Comparison of ENCODE assay signal across 17 mouse cellular contexts in the genomic region with DNA sequence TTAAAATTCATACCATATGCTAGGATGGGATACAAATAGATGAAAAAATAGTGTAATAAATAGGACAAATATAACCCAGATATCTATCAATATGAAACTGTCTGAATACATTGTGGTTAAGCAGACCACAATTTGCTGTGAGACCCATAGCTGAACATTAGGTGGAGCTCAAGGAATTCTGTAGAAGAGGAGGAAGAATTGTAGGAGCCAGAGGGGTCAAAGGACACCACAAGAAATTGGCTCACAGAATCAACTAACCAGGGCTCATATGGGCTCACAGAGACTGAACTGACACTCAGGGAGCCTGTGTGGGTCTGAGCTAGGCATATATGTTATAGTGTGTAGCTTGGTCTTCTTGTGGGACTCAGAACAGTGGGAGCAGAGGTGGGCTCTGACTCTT. TPM values are rescaled to one million over a fixed set of nuclear protein-coding genes. Genes with fewer than 3 reads are reported as not detected.
DNase-seq lines count a peak whose midpoint lies in the region; TF ChIP-seq lines count a peak whose summit lies in the region.
"Had no signal": no experiment of that assay in that cellular context is flagged by ENCODE, and none has a peak within 500 bp of the region (broad histone marks: within the 10 kb centered on the region; RNA-seq: fewer than 3 reads in every experiment).

No protein-coding gene starts in this region.

- TF ChIP-seq POLR2A in CH12.LX (IDR thresholded peaks at IDR 0.05; ENCODE audit: low read depth, low read length), result no peak

- no peak overlapping the region for H3K4me2 ChIP-seq in CH12.LX (ENCODE audit: insufficient read depth, low read depth, poor library complexity, severe bottlenecking)
- H3K4me2 ChIP-seq: embryonic facial prominence, embryonic 15.5 days; forebrain, embryonic 12.5 days; hindbrain, embryonic 12.5 days; liver, embryonic 15.5 days had no signal

- dilution Hi-C loops in CH12.LX (cut with MboI; ENCODE audit: extremely low pct_ligation_motif_present, extremely low pct_unique_long_range_greater_than_20kb, low sequenced_read_pairs), result no loop called here

- TF ChIP-seq RAD21 in CH12.LX (IDR thresholded peaks at IDR 0.05; ENCODE audit: low read depth, low read length), result peak; percentile 45

- intact Hi-C loops in left cerebral cortex, postnatal 25 days (cut with DNase I), result no loop called here

- H3K4me3 ChIP-seq in layer of hippocampus, adult 2 months, result no peak overlapping the region
- no peak overlapping the region for H3K4me3 ChIP-seq in CH12.LX (replicated peaks in 1 of 3; ENCODE audit: low read depth in 2 of 3, low read length in 2 of 3, poor library complexity in 1 of 3)
- H3K4me3 ChIP-seq: embryonic facial prominence, embryonic 15.5 days; forebrain, embryonic 12.5 days; heart, embryonic 10.5 days; hindbrain, embryonic 12.5 days; liver, embryonic 15.5 days had no signal

- H3K27me3 ChIP-seq in CH12.LX (replicated peaks), result no peaks in the 10 kb centered on the region
- H3K27me3 ChIP-seq: embryonic facial prominence, embryonic 15.5 days; forebrain, embryonic 12.5 days; hindbrain, embryonic 12.5 days; liver, embryonic 15.5 days had no signal

- TF ChIP-seq CTCF in layer of hippocampus, adult 2 months (conservative IDR thresholded peaks at IDR 0.05), result peak; percentile 68
- TF ChIP-seq CTCF in CH12.LX (conservative IDR thresholded peaks at IDR 0.05 in 1 of 2, IDR thresholded peaks at IDR 0.05 in 1 of 2; ENCODE audit: low read depth in 2 of 2, low read length in 2 of 2), result peak in 1 of 2 experiments; percentile 38; a peak in 2 of 4 replicates

- in situ Hi-C loops in CH12.LX (cut with MboI; ENCODE audit: low pct_ligation_motif_present, low pct_unique_long_range_greater_than_20kb, low sequenced_read_pairs), result no loop called here

- H3K9me3 ChIP-seq in CH12.LX (replicated peaks; ENCODE audit: low read length), result peaks cover 1% of the 10 kb centered on the region
- H3K9me3 ChIP-seq: embryonic facial prominence, embryonic 15.5 days; heart, embryonic 10.5 days; hindbrain, embryonic 12.5 days; liver, embryonic 15.5 days had no signal

- H3K9ac ChIP-seq in CH12.LX (ENCODE audit: insufficient read depth, low read depth), result no peak overlapping the region
- H3K9ac ChIP-seq: embryonic facial prominence, embryonic 15.5 days; forebrain, embryonic 12.5 days; hindbrain, embryonic 12.5 days; liver, embryonic 15.5 days had no signal

- DNase-seq in heart, adult 11 months, result peak; percentile 71
- no peak for DNase-seq in heart, postnatal 4 days
- DNase-seq in layer of hippocampus, adult 2 months (ENCODE audit: low spot score in 2 of 2), result no peak
- no peak for DNase-seq in layer of hippocampus, adult 11-12 months (ENCODE audit: low spot score)
- DNase-seq in CH12.LX (ENCODE audit: extremely low read depth), result no peak
- DNase-seq in kidney, postnatal 14 days, result peak; percentile 45
- no peak for DNase-seq in left cerebral cortex, postnatal 25 days (ENCODE audit: low spot score in 2 of 2)
- DNase-seq in right cerebral cortex, postnatal 25 days, result no peak
- DNase-seq: cerebellum, adult 11-12 months; midbrain, embryonic 14.5 days; right cerebral cortex, postnatal 4 days; thymus, postnatal 25 days had no signal

- H3K79me2 ChIP-seq in CH12.LX (replicated peaks; ENCODE audit: control insufficient read depth, extremely low read depth, insufficient read depth, poor library complexity, severe bottlenecking), result no peaks in the 10 kb centered on the region

- no peak overlapping the region for H3K27ac ChIP-seq in layer of hippocampus, adult 2 months
- no peak overlapping the region for H3K27ac ChIP-seq in CH12.LX (ENCODE audit: insufficient read depth, low read depth)
- H3K27ac ChIP-seq: embryonic facial prominence, embryonic 15.5 days; forebrain, embryonic 12.5 days; heart, embryonic 10.5 days; hindbrain, embryonic 12.5 days; liver, embryonic 15.5 days had no signal

- no peaks in the 10 kb centered on the region for H3K4me1 ChIP-seq in CH12.LX (ENCODE audit: control insufficient read depth in 1 of 2, insufficient read depth in 2 of 2)
- H3K4me1 ChIP-seq: embryonic facial prominence, embryonic 15.5 days; forebrain, embryonic 12.5 days; heart, embryonic 10.5 days; hindbrain, embryonic 12.5 days; liver, embryonic 15.5 days had no signal

- H3K36me3 ChIP-seq in CH12.LX (replicated peaks in 1 of 2; ENCODE audit: control insufficient read depth in 1 of 2, insufficient read depth in 1 of 2, low read length in 1 of 2), result no peaks in the 10 kb centered on the region
- H3K36me3 ChIP-seq: heart, embryonic 10.5 days had no signal

- no peak for TF ChIP-seq EP300 in CH12.LX (IDR thresholded peaks at IDR 0.05; ENCODE audit: low read length)

TF ChIP-seq in CH12.LX, 34 proteins besides CTCF, POLR2A, EP300 and RAD21:
- TF ChIP-seq CHD1 (IDR thresholded peaks at IDR 0.05; ENCODE audit: low read depth, low read length) (no peak), ZKSCAN1 (IDR thresholded peaks at IDR 0.05; ENCODE audit: borderline replicate concordance, low read depth, low read length) (no peak), BHLHE40 (IDR thresholded peaks at IDR 0.05; ENCODE audit: low read depth, low read length) (no peak), SMC3 (IDR thresholded peaks at IDR 0.05; ENCODE audit: low read depth, low read length) (peak; percentile 22)

RNA-seq across cellular contexts. Expression of gene Cdc42bpa, which starts 47.8 kb away (rescaled TPM):
- 10 to 100 TPM; 67.1 to 70.3 TPM for total RNA-seq in heart, postnatal 4 days (2021)
- 100 to 1,000 TPM; 229 to 247 TPM for total RNA-seq in layer of hippocampus, adult 2 months (2021)
- total RNA-seq in CH12.LX (2012; rRNA removed), result 5.0 and 5.6 TPM in 2 replicates
- total RNA-seq in CH12.LX (2014; rRNA removed), result 5.1 and 5.3 TPM in 2 replicates
- 7.1 and 9.0 TPM in 2 replicates for polyA plus RNA-seq in CH12.LX (2012; ENCODE audit: insufficient read length, low read depth)
- total RNA-seq in left cerebral cortex, postnatal 25 days (2021), result 100 to 1,000 TPM; 251 to 258 TPM

Comparison
In these comparisons a context has a peak if more than half of its experiments do, and no peak if none do; other contexts are left out.
1. DNase-seq: peak in heart, adult 11 months (single experiment) and kidney, postnatal 14 days (single experiment); none in heart, postnatal 4 days (single experiment), layer of hippocampus, adult 2 months (0 of 2), layer of hippocampus, adult 11-12 months (single experiment), CH12.LX (single experiment), left cerebral cortex, postnatal 25 days (0 of 2) and right cerebral cortex, postnatal 25 days (single experiment).
2. RNA of gene Cdc42bpa, which starts 47.8 kb away (total RNA-seq): 251 to 258 TPM in left cerebral cortex, postnatal 25 days, 229 to 247 TPM in layer of hippocampus, adult 2 months and 67.1 to 70.3 TPM in heart, postnatal 4 days; 5.0 to 5.6 TPM in CH12.LX; every median in the first group is over 10 times any median in the second.